Mouse (Mus musculus) layer of hippocampus, adult 9-10 months (tissue): Measurements from ENCODE around the gene Lpin3.

Source experiments
- DNase-seq: peaks from one replicate; pipeline ENCODE4 v3.0.0; 2022; ENCODE audit warnings: low spot score

Lpin3 gene

GRCm38 (mm10) chr2:160880453-160881195 is at the start of gene Lpin3:
Gene Lpin3, plus strand, starts transcription at chr2:160880670.
- DNase-seq, result no peak

- no peak for DNase-seq
Measured at GRCm38 (mm10) chr2:160840838-160841237, 39.6 kb upstream of the Lpin3 start.

GRCm38 (mm10) chr2:160847664-160848063 is 32.8 kb upstream of the Lpin3 start:
- DNase-seq, result no peak

- DNase-seq, result no peak
Measured at GRCm38 (mm10) chr2:160848186-160848585, 32.3 kb upstream of the Lpin3 start.

- DNase-seq, result no peak
Measured at GRCm38 (mm10) chr2:160849617-160850240, 30.7 kb upstream of the Lpin3 start.

- no peak for DNase-seq
Measured at GRCm38 (mm10) chr2:160850360-160850759, 30.1 kb upstream of the Lpin3 start.

GRCm38 (mm10) chr2:160854687-160855086 is 25.8 kb upstream of the Lpin3 start:
- DNase-seq, result no peak

- no peak for DNase-seq
Measured at GRCm38 (mm10) chr2:160856359-160857102, 23.9 kb upstream of the Lpin3 start.

GRCm38 (mm10) chr2:160860363-160860762 is 20.1 kb upstream of the Lpin3 start:
- no peak for DNase-seq

- no peak for DNase-seq
Measured at GRCm38 (mm10) chr2:160864112-160864511, 16.4 kb upstream of the Lpin3 start.

GRCm38 (mm10) chr2:160865266-160865665 is 15.2 kb upstream of the Lpin3 start:
- no peak for DNase-seq

- DNase-seq, result no peak
Measured at GRCm38 (mm10) chr2:160869446-160869845, 11.0 kb upstream of the Lpin3 start.

- no peak for DNase-seq
Measured at GRCm38 (mm10) chr2:160871310-160871709, 9.2 kb upstream of the Lpin3 start.

GRCm38 (mm10) chr2:160872395-160872794 is 8.1 kb upstream of the Lpin3 start:
- no peak for DNase-seq

- no peak for DNase-seq
Measured at GRCm38 (mm10) chr2:160872890-160873382, 7.5 kb upstream of the Lpin3 start, which contains the start of gene Zhx3. Gene Zhx3, minus strand, starts transcription at chr2:160872998.

GRCm38 (mm10) chr2:160874231-160874877 is 6.1 kb upstream of the Lpin3 start:
- DNase-seq, result no peak

- DNase-seq, result no peak
Measured at GRCm38 (mm10) chr2:160876115-160876514, 4.4 kb upstream of the Lpin3 start.

GRCm38 (mm10) chr2:160881462-160882101 is 1.1 kb downstream of the Lpin3 start:
- no peak for DNase-seq

- DNase-seq, result no peak
Measured at GRCm38 (mm10) chr2:160882436-160882835, 2.0 kb downstream of the Lpin3 start.

- DNase-seq, result no peak
Measured at GRCm38 (mm10) chr2:160883912-160884311, 3.4 kb downstream of the Lpin3 start.

GRCm38 (mm10) chr2:160884830-160885229 is 4.4 kb downstream of the Lpin3 start:
- no peak for DNase-seq

GRCm38 (mm10) chr2:160886221-160886620 is 5.8 kb downstream of the Lpin3 start:
- no peak for DNase-seq
